Mouse (Mus musculus): Measurements from ENCODE around the gene Xlr3c. TPM values are rescaled to one million over a fixed set of nuclear protein-coding genes. Genes with fewer than 3 reads are reported as not detected.

The Xlr3c gene
- total RNA-seq, 1 experiment = 8.9 TPM

Other genes with a start within 250 kb of the Xlr3c start
- 36.5 and 40.7 TPM in 2 replicates for gene Pnma5, start 228.3 kb downstream of the Xlr3c start, total RNA-seq (2012; rRNA removed)
- 0.16 and 0.18 TPM in 2 replicates for gene Pnma3, start 200.6 kb downstream of the Xlr3c start, total RNA-seq (2012; rRNA removed)
- 1.2 and 7.9 TPM in 2 replicates for gene Xlr4a, start 182.9 kb downstream of the Xlr3c start, total RNA-seq (2012; rRNA removed)
- 9.6 and 28.8 TPM in 2 replicates for gene Xlr3a, start 168.3 kb downstream of the Xlr3c start, total RNA-seq (2012; rRNA removed)
- 0.32 and 1.7 TPM in 2 replicates for gene Gm14685, start 148.3 kb downstream of the Xlr3c start, total RNA-seq (2012; rRNA removed)
- 0.37 and 3.9 TPM in 2 replicates for gene Xlr5b, start 116.6 kb downstream of the Xlr3c start, total RNA-seq (2012; rRNA removed)
- gene DXBay18, start 115.9 kb downstream of the Xlr3c start, total RNA-seq (2012; rRNA removed) = 0.21 and 0.58 TPM in 2 replicates
- gene Spin2d, start 88.4 kb downstream of the Xlr3c start, total RNA-seq (2012; rRNA removed) = not detected in 2 replicates
- 4.0 and 16.6 TPM in 2 replicates for gene Xlr3b, start 73.2 kb downstream of the Xlr3c start, total RNA-seq (2012; rRNA removed)
- gene Xlr4b, start 51.1 kb downstream of the Xlr3c start, total RNA-seq (2012; rRNA removed) = 0.58 and 6.6 TPM in 2 replicates
- 1.9 and 2.6 TPM in 2 replicates for gene F8a, start 37.1 kb downstream of the Xlr3c start, total RNA-seq (2012; rRNA removed)
- 0.90 and 7.6 TPM in 2 replicates for gene Xlr4c, start 22.3 kb downstream of the Xlr3c start, total RNA-seq (2012; rRNA removed)
- gene Xlr5a, start 27.6 kb upstream of the Xlr3c start, total RNA-seq (2012; rRNA removed) = 0.42 and 7.0 TPM in 2 replicates
- gene Xlr5c, start 27.6 kb upstream of the Xlr3c start, total RNA-seq (2012; rRNA removed) = 0.42 and 7.1 TPM in 2 replicates
- not detected in 2 replicates for gene Gm45015, start 71.5 kb upstream of the Xlr3c start, total RNA-seq (2012; rRNA removed)
- 12.4 and 12.6 TPM in 2 replicates for gene Zfp275, start 77.2 kb upstream of the Xlr3c start, total RNA-seq (2012; rRNA removed)
- 6.2 and 15.6 TPM in 2 replicates for gene Gm18336, start 133.3 kb upstream of the Xlr3c start, total RNA-seq (2012; rRNA removed)
- gene Zfp92, start 145.7 kb upstream of the Xlr3c start, total RNA-seq (2012; rRNA removed) = 0.04 and 0.05 TPM in 2 replicates
- 0.27 and 0.37 TPM in 2 replicates for gene Trex2, start 170.0 kb upstream of the Xlr3c start, total RNA-seq (2012; rRNA removed)
- gene Haus7, start 193.7 kb upstream of the Xlr3c start, total RNA-seq (2012; rRNA removed) = 29.4 and 31.1 TPM in 2 replicates
- 3.5 and 12.0 TPM in 2 replicates for gene Bgn, start 218.2 kb upstream of the Xlr3c start, total RNA-seq (2012; rRNA removed)
- 0.04 and 0.26 TPM in 2 replicates for gene Atp2b3, start 237.7 kb upstream of the Xlr3c start, total RNA-seq (2012; rRNA removed)

Measured in ES-E14 (cell line).